Mouse (Mus musculus) CH12.LX (cell line): Measurements from ENCODE around the gene Agbl2. TPM values are rescaled to one million over a fixed set of nuclear protein-coding genes. Genes with fewer than 3 reads are reported as not detected.

ENCODE experiments used
- DNase-seq: peaks from one replicate; pipeline ENCODE4 v3.0.0-alpha.2; 2013; ENCODE audit errors: extremely low read depth
- H3K27ac ChIP-seq: 2 replicates; pipeline ENCODE4 v1.5.1; 2012; ENCODE audit warnings: low read depth, mild to moderate bottlenecking, control low read depth, moderate library complexity; ENCODE audit not compliant: insufficient read depth
- H3K27me3 ChIP-seq: replicated peaks from 2 replicates; pipeline ENCODE3; 2012; ENCODE audit warnings: inconsistent platforms
- H3K36me3 ChIP-seq, 2 experiments: replicated peaks in 1 of 2; 2 replicates each; pipeline versions ENCODE3 to v1.6.1; 2012; ENCODE audit warnings: inconsistent platforms in 1 of 2, low read length in 1 of 2, mild to moderate bottlenecking in 1 of 2, mixed read lengths in 1 of 2, moderate library complexity in 1 of 2; ENCODE audit not compliant: control insufficient read depth in 1 of 2, insufficient read depth in 1 of 2
- H3K4me1 ChIP-seq, 2 experiments: 2 replicates each; pipeline ENCODE4 v1.6.1; 2012; ENCODE audit warnings: inconsistent platforms in 1 of 2, moderate library complexity in 1 of 2; ENCODE audit not compliant: insufficient read depth in 2 of 2, control insufficient read depth in 1 of 2
- H3K4me2 ChIP-seq: 2 replicates; pipeline ENCODE4 v1.6.1; 2012; ENCODE audit warnings: low read depth, mild to moderate bottlenecking, control low read depth; ENCODE audit not compliant: poor library complexity, insufficient read depth, severe bottlenecking
- H3K4me3 ChIP-seq, 3 experiments: fragments of 150-350 bp in 1 of 3; sonication (generic) in 1 of 3; replicated peaks in 1 of 3; 2 replicates each; pipeline versions ENCODE3 to v1.5.1; 2011 to 2012; ENCODE audit warnings: low read depth in 2 of 3, low read length in 2 of 3, mild to moderate bottlenecking in 2 of 3, moderate library complexity in 2 of 3, control low read depth in 1 of 3, improper control_type of control experiment in 1 of 3, inconsistent platforms in 1 of 3, mixed read lengths in 1 of 3; ENCODE audit not compliant: poor library complexity in 1 of 3
- H3K79me2 ChIP-seq: replicated peaks from 2 replicates; pipeline ENCODE4 v1.6.1; 2012; ENCODE audit warnings: mild to moderate bottlenecking, moderate library complexity; ENCODE audit not compliant: control insufficient read depth, poor library complexity, insufficient read depth, severe bottlenecking; ENCODE audit errors: extremely low read depth
- H3K9ac ChIP-seq: 2 replicates; pipeline ENCODE4 v1.6.1; 2012; ENCODE audit warnings: low read depth, mild to moderate bottlenecking, control low read depth, moderate library complexity; ENCODE audit not compliant: insufficient read depth
- H3K9me3 ChIP-seq: replicated peaks from 2 replicates; pipeline ENCODE3; 2012; ENCODE audit warnings: low read length, inconsistent platforms, mixed read lengths
- BHLHE40 ChIP-seq: IDR thresholded peaks from 2 replicates; pipeline ENCODE4 v1.6.1; 2011; ENCODE audit warnings: mild to moderate bottlenecking, low read depth, low read length, improper control_type of control experiment
- CHD2 ChIP-seq: IDR thresholded peaks from 2 replicates; pipeline ENCODE4 v1.6.1; 2011; ENCODE audit warnings: low read length, improper control_type of control experiment
- E2F4 ChIP-seq: IDR thresholded peaks from 2 replicates; pipeline ENCODE4 v1.6.1; 2011; ENCODE audit warnings: low read depth, low read length, improper control_type of control experiment; ENCODE audit not compliant: insufficient replicate concordance
- EP300 ChIP-seq: IDR thresholded peaks from 2 replicates; pipeline ENCODE4 v1.6.1; 2011; ENCODE audit warnings: low read length, improper control_type of control experiment
- GABPA ChIP-seq: IDR thresholded peaks from 2 replicates; pipeline ENCODE4 v1.6.1; 2012; ENCODE audit warnings: low read depth, low read length, improper control_type of control experiment, inconsistent platforms; ENCODE audit not compliant: insufficient replicate concordance
- HCFC1 ChIP-seq: IDR thresholded peaks from 2 replicates; pipeline ENCODE4 v1.6.1; 2012; ENCODE audit warnings: low read depth, mild to moderate bottlenecking, inconsistent platforms, low read length, improper control_type of control experiment
- JUND ChIP-seq: conservative IDR thresholded peaks from 2 replicates; pipeline ENCODE4 v1.6.1; 2011; ENCODE audit warnings: low read depth, low read length, improper control_type of control experiment
- MAFK ChIP-seq: IDR thresholded peaks from 2 replicates; pipeline ENCODE4 v1.6.1; 2011; ENCODE audit warnings: low read length, improper control_type of control experiment; ENCODE audit not compliant: insufficient replicate concordance
- MAX ChIP-seq: IDR thresholded peaks from 2 replicates; pipeline ENCODE4 v1.6.1; 2011; ENCODE audit warnings: low read length, improper control_type of control experiment
- MEF2A ChIP-seq: IDR thresholded peaks from 2 replicates; pipeline ENCODE4 v1.6.1; 2014; ENCODE audit warnings: low read depth, mild to moderate bottlenecking, inconsistent platforms, low read length, improper control_type of control experiment, borderline replicate concordance
- MXI1 ChIP-seq: IDR thresholded peaks from 2 replicates; pipeline ENCODE4 v1.6.1; 2011; ENCODE audit warnings: mild to moderate bottlenecking, low read depth, low read length, improper control_type of control experiment
- MYC ChIP-seq: IDR thresholded peaks from 2 replicates; pipeline ENCODE4 v1.6.1; 2011; ENCODE audit warnings: low read depth, mild to moderate bottlenecking, improper control_type of control experiment, low read length
- NRF1 ChIP-seq: IDR thresholded peaks from 2 replicates; pipeline ENCODE4 v1.6.1; 2014; ENCODE audit warnings: low read depth, mild to moderate bottlenecking, inconsistent platforms, low read length, improper control_type of control experiment, moderate library complexity
- PAX5 ChIP-seq: IDR thresholded peaks from 2 replicates; pipeline ENCODE4 v1.6.1; 2012; ENCODE audit warnings: low read length, inconsistent platforms, mixed read lengths
- POLR2AphosphoS2 ChIP-seq: IDR thresholded peaks from 2 replicates; pipeline ENCODE4 v1.6.1; 2011; ENCODE audit warnings: low read depth, low read length, improper control_type of control experiment
- RCOR1 ChIP-seq: conservative IDR thresholded peaks from 2 replicates; pipeline ENCODE4 v1.6.1; 2012; ENCODE audit warnings: low read depth, mild to moderate bottlenecking, inconsistent platforms, low read length, improper control_type of control experiment
- SIN3A ChIP-seq: IDR thresholded peaks from 2 replicates; pipeline ENCODE4 v1.6.1; 2012; ENCODE audit warnings: low read length, improper control_type of control experiment, inconsistent platforms
- TBP ChIP-seq: conservative IDR thresholded peaks from 2 replicates; pipeline ENCODE4 v1.6.1; 2011; ENCODE audit warnings: low read depth, low read length, improper control_type of control experiment
- TCF12 ChIP-seq: IDR thresholded peaks from 2 replicates; pipeline ENCODE4 v1.6.1; 2014; ENCODE audit warnings: low read depth, mild to moderate bottlenecking, inconsistent platforms, low read length, improper control_type of control experiment
- USF2 ChIP-seq: conservative IDR thresholded peaks from 2 replicates; pipeline ENCODE4 v1.6.1; 2011; ENCODE audit warnings: low read depth, low read length, improper control_type of control experiment
- ZC3H11A ChIP-seq: IDR thresholded peaks from 2 replicates; pipeline ENCODE4 v1.6.1; 2012; ENCODE audit warnings: low read depth, mild to moderate bottlenecking, inconsistent platforms, low read length, improper control_type of control experiment
- ZKSCAN1 ChIP-seq: IDR thresholded peaks from 2 replicates; pipeline ENCODE4 v1.6.1; 2012; ENCODE audit warnings: low read depth, inconsistent platforms, low read length, improper control_type of control experiment, borderline replicate concordance
- ZMIZ1 ChIP-seq: IDR thresholded peaks from 2 replicates; pipeline ENCODE4 v1.6.1; 2012; ENCODE audit warnings: low read depth, mild to moderate bottlenecking, inconsistent platforms, low read length, improper control_type of control experiment
- ZNF384 ChIP-seq: IDR thresholded peaks from 2 replicates; pipeline ENCODE4 v1.6.1; 2012; ENCODE audit warnings: low read depth, low read length, improper control_type of control experiment, inconsistent platforms
- dilution Hi-C: fragments of 300-500 bp; cut with MboI; formaldehyde crosslinking; loops from 2 replicates; pipeline ENCODE4 v1.14.3; 2020; ENCODE audit warnings: low sequenced_read_pairs; ENCODE audit not compliant: extremely low pct_unique_long_range_greater_than_20kb, extremely low pct_ligation_motif_present
- in situ Hi-C: fragments of 300-500 bp; cut with MboI; formaldehyde crosslinking; loops from 3 replicates; pipeline ENCODE4 v1.14.3; 2019; ENCODE audit warnings: low sequenced_read_pairs, low pct_ligation_motif_present, low pct_unique_long_range_greater_than_20kb, mixed read lengths
- polyA plus RNA-seq: library from polyadenylated mRNA; unstranded; fragments of >175 nt; gene quantifications from 2 replicates; pipeline ENCODE4 v1.2.1, GENCODE M21; 2012; ENCODE audit warnings: low read depth; ENCODE audit not compliant: insufficient read length
- total RNA-seq, 2 experiments: library from RNA; depleted of rRNA; stranded (reverse); fragments of 300-350 nt in 1 of 2; fragments of >200 nt in 1 of 2; gene quantifications; 2 replicates each; pipeline ENCODE4 v1.2.3; 2012 to 2014

Agbl2 gene
- total and polyA plus RNA-seq, 3 experiments: not detected

- Histone ChIP-seq H3K4me2 (no peak overlapping the region), H3K9ac (no peak overlapping the region), H3K36me3 (peaks cover 66 to 86% of the 10 kb centered on the region in 2 experiments), H3K4me3 (no peak overlapping the region), H3K4me1 (peaks cover 4 to 17% of the 10 kb centered on the region in 2 experiments; a peak in 3 of 4 replicates), H3K27me3 (no peaks in the 10 kb centered on the region), H3K9me3 (no peaks in the 10 kb centered on the region), H3K79me2 (peaks cover 54% of the 10 kb centered on the region), H3K27ac (no peak overlapping the region)
- no peak for DNase-seq
- no peak for TF ChIP-seq E2F4
- TF ChIP-seq MXI1: no peak
- no peak for TF ChIP-seq ZKSCAN1
- TF ChIP-seq EP300: no peak
- no peak for TF ChIP-seq POLR2AphosphoS2
- no peak for TF ChIP-seq TCF12
- no peak for TF ChIP-seq SIN3A
- TF ChIP-seq CHD2: no peak
- no peak for TF ChIP-seq PAX5
- TF ChIP-seq USF2: no peak
- TF ChIP-seq GABPA: no peak
- no peak for TF ChIP-seq ZNF384
- TF ChIP-seq JUND: no peak
- no peak for TF ChIP-seq MEF2A
- no peak for TF ChIP-seq HCFC1
- TF ChIP-seq MYC: no peak
- in situ Hi-C loops (no loop called here), dilution Hi-C loops (no loop called here)
Measured at GRCm38 (mm10) chr2:90754188-90754587, 28.3 kb upstream of the Agbl2 start.

- Histone ChIP-seq H3K79me2 (peaks cover 27% of the 10 kb centered on the region), H3K4me3 (no peak overlapping the region), H3K9me3 (no peaks in the 10 kb centered on the region), H3K27me3 (no peaks in the 10 kb centered on the region), H3K27ac (no peak overlapping the region), H3K4me1 (no peaks in the 10 kb centered on the region), H3K9ac (no peak overlapping the region), H3K4me2 (no peak overlapping the region), H3K36me3 (peaks cover 65 to 94% of the 10 kb centered on the region in 2 experiments)
- no peak for DNase-seq
- dilution Hi-C loops: no loop called here
- TF ChIP-seq USF2 (no peak), JUND (no peak), MAX (no peak), ZNF384 (no peak), BHLHE40 (no peak), HCFC1 (no peak), TBP (no peak), MAFK (no peak), ZMIZ1 (no peak), NRF1 (no peak), RCOR1 (no peak), E2F4 (no peak), PAX5 (no peak), ZC3H11A (no peak)
- in situ Hi-C loops: loop anchor here (10.0 kb wide), 1 partner anchor 80 kb away; no protein-coding TSS in a partner anchor
Measured at GRCm38 (mm10) chr2:90765123-90765522, 17.4 kb upstream of the Agbl2 start.
